Mouse (Mus musculus) embryo, embryonic 11 days (tissue): ENCODE measurements around the gene Dolk.
A peak's percentile ranks its signal among the peaks of the same experiment; 100 is the strongest.

Source experiments
- DNase-seq: peaks from one replicate; pipeline ENCODE4 v3.0.0-alpha.2; 2015

The Dolk gene

DNA sequence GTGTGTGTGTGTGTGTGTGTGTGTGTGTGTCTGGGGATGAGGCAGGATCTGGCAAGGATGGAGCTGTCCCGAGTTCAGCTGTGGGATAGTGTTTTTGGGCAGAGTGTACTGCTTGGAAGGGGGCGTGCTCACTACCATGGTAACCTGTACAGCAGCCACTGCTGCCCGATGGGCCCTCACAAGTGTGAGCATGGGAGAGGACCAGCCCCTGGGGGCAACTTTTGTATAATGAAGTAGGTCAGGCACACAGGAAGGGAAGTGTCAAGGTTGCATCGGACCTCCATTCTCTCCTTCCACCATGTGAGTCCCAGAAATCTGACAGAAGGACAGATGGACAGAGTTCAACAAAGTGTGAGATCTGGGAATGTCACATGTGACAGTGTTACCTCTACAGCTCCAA lies 38.5 kb downstream of the Dolk start:
- no peak for DNase-seq

GRCm38 (mm10) chr2:30247036-30247435 lies 39.1 kb downstream of the Dolk start:
- no peak for DNase-seq

DNA sequence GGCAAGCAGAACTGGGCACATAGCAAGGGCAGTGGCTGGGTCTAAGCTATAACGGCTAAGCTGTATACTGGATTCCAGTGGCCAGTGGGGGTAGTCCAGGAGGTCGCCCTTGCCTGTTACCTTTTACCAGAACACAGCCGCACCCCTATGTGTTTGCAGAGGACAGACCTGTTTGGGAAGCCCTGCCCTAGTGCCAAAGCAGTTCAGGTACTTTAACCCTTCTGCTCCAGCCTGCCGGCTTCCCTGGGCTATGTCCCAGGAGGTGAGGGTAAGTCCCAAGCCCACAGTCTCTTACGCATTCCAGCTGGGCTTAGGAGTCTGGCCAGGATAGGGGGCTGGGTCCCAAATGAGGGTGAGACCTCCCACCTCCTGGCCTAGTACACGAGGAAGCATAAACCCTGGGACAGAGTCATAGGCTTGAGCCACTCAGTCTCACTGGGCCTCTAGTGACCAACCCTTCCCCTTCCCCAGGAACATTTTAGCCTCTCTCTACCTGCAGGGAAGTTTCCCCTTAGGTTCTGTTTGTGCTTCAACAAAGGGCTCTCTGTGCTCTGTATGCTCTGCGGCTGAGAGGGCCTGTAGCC lies 41.4 kb downstream of the Dolk start:
- no peak for DNase-seq

GRCm38 (mm10) chr2:30243391-30243790 lies 42.7 kb downstream of the Dolk start:
- DNase-seq: no peak

DNA sequence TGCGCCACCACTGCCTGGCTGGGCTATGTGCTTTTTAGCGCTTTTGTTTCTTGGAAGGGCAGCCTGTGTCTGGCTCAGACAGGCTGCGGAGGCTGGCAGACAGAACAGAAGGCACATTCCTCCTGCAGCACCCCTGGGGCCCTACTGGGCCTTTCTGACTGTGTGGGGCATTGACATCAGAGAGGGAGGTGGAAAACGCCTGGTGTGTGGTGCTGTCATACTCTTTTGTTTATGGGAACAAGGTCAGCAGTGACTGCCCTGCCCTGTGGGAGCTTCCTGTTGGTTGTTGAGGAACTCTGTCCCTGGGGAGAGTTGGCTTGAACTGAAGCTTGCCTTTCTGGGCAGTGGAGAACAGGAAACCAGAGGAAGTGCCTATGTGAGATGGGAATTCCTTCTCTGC lies 43.6 kb downstream of the Dolk start:
- DNase-seq: peak; percentile 73

DNA sequence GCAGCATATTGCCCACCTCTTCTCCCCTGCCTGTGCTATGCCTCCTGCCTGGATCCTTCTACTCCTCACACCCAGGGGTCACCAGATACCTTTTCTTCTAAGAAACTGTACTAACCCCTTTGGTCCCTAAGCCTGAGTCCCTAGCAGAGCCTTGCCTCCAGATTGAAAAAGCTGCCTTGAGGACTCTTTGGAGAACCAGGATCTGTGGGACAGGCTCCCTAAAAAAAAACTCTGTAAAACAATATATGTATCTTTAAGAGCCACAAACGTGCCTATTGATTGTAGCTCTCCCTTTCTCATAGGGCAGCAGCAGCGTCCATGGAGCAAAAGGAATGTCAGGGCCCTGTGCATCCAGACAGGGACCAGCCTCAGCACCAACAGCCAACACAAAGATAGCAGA lies 45.9 kb downstream of the Dolk start, which contains the start of gene Gm28035:
Gm28035 (plus strand) TSS at position 301 of the 400 bp plus-strand sequence.
- no peak for DNase-seq

DNA sequence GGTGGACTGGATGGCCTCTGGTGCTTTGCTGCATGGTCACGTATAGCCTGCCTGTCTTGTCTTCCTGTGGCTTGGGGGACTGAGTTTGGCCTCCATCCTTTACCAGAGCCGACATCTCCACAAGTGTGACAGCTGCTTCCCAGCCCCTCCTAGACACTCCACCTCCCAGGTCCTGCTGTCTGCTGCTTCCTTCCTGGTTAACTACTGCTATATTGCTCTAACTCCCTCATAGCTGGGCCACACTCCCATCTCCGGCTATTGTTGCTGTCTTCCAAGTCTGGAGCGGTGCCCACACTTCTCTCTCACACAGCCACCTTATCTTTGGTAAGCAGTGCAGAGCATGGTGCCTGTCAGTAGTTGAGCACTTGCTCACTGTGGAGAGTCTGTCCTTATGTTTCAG lies 46.4 kb downstream of the Dolk start:
- no peak for DNase-seq

GRCm38 (mm10) chr2:30238906-30239465 lies 47.1 kb downstream of the Dolk start:
- DNase-seq: no peak

DNA sequence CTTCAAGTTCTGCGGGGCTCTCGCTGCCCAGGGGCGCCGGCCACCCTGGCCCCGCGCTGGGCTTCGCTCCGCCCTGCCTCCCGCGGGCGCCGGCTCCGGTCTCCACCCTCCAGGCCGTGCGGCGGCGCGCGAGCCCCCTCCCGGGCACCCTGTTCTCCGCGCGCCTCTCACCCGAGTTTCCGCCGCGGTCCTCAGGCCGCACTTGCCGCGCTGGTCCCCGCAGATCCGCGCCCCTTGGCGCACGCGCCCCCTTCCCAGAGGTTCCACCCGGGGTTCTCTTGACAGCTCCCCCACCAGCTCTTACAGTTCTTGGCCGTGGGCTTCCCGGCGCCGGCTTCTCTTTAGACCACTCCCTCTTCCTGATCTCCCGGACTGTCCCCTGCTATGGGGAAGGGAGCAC lies 48.3 kb downstream of the Dolk start:
- no peak for DNase-seq

DNA sequence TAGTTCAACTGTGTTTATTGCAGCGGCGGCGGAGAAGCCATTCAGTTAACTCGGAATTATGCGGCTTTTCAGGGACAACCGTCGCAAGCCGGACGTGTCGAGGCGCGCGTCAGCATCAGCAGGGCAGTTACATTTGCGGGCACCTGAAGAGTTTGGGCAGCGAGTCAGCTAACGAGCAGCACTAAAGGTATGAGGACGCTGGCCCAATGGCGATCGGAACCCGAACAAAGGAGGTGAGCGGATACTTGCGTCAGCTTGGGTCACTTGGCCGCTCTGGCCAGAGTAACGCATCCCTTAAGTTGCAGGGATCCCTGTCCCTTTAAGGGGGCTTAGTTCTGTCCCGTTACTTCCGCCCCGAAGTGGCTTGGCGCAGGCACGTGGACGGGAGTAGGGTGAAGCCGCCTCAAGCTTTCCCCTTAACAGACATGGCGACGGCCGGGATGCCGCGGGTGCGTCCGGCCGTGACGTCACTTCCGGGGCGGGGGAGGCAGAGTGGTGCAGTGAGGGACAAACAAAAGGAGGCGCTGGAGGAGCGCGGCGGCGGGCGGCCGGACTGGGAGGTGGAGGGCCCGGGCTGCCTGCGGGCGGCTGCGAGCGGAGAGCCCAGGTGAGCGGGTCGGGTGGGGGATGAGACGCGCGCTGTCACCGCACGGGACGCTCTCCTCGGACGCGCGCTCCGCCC lies 48.8 kb downstream of the Dolk start, which contains the start of gene Lrrc8a:
Lrrc8a (plus strand) TSS at position 517 of the 682 bp plus-strand sequence.
- peak; percentile 99 for DNase-seq

GRCm38 (mm10) chr2:30236426-30237198 lies 49.5 kb downstream of the Dolk start:
- DNase-seq: peak; percentile 37

DNA sequence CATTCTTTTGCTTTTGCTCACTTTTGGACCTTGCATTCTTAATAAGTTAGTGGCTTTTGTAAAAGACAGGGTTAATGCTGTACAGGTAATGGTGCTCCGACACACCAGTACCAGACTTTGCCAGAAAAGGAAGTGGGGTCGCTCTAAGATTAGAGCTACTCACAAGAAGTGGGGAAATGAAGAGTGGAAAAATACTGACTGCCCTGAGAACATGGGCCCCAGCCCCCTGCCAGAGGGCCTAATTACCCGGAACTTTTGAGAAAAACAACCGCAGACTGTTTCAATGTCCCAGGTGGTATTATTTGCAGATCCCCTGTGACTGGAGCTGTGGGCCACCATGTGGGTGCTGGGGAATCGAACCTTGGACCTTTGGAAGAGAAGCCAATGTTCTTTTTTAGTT lies 50.5 kb downstream of the Dolk start:
- DNase-seq: no peak
